Mouse (Mus musculus) kidney, embryonic 16.5 days (tissue): ENCODE results near the gene Insm1. TPM values are rescaled to one million over a fixed set of nuclear protein-coding genes. Genes with fewer than 3 reads are reported as not detected.

Experiments
- ATAC-seq: fragments of 200-750 bp; cut with Nextera tagmentation; 2 replicates; pipeline ENCODE4 v1.8.0; 2017; ENCODE audit warnings: moderate TSS enrichment; ENCODE audit not compliant: low FRiP score, low TSS enrichment
- H3K27ac ChIP-seq: fragments of 300-500 bp; sonication (generic); 2 replicates; pipeline ENCODE4 v1.5.1; 2014; ENCODE audit warnings: low read length
- H3K27me3 ChIP-seq: fragments of 300-500 bp; sonication (generic); 2 replicates; pipeline ENCODE4 v1.6.1; 2014; ENCODE audit warnings: low read length, control low read depth, mixed read lengths; ENCODE audit not compliant: insufficient read depth
- H3K36me3 ChIP-seq: fragments of 300-500 bp; sonication (generic); 2 replicates; pipeline ENCODE4 v1.6.1; 2014; ENCODE audit warnings: low read length, control low read depth, mixed read lengths; ENCODE audit not compliant: insufficient read depth
- H3K4me1 ChIP-seq: fragments of 300-500 bp; sonication (generic); 2 replicates; pipeline ENCODE4 v1.6.1; 2014; ENCODE audit warnings: low read length, control low read depth, mixed read lengths; ENCODE audit not compliant: insufficient read depth
- H3K4me2 ChIP-seq: fragments of 300-500 bp; sonication (generic); replicated peaks from 2 replicates; pipeline ENCODE4 v1.6.1; 2014; ENCODE audit warnings: low read depth, low read length
- H3K4me3 ChIP-seq: fragments of 300-500 bp; sonication (generic); 2 replicates; pipeline ENCODE4 v1.5.1; 2014; ENCODE audit warnings: mild to moderate bottlenecking, low read length
- H3K9ac ChIP-seq: fragments of 300-500 bp; sonication (generic); replicated peaks from 2 replicates; pipeline ENCODE4 v1.6.1; 2014; ENCODE audit warnings: low read length
- H3K9me3 ChIP-seq: fragments of 300-500 bp; sonication (generic); 2 replicates; pipeline ENCODE4 v1.6.1; 2016; ENCODE audit warnings: low read length, control low read depth
- WGBS: fragments of 180-500 bp; shearing (Covaris S2); extraction: QIAGEN DNeasy Blood & Tissue Kit; methylation state at CpG from one replicate; pipeline ENCODE4 v1.1.7; 2014; 5-methylcytosine and 5-hydroxymethylcytosine counted together
- polyA plus RNA-seq: library from polyadenylated mRNA; unstranded; fragments of >200 nt; fragmentation: Nextera tagmentation; extraction: Ambion mirVana; gene quantifications from 2 replicates; pipeline ENCODE4 v1.2.1, GENCODE M21; 2015

The Insm1 gene
- polyA plus RNA-seq, 1 experiment from 2014 or later = not detected

GRCm38 (mm10) chr2:146216111-146217064, 5.3 kb upstream of the Insm1 start:
- Histone ChIP-seq H3K27me3 (peaks cover 61% of the 10 kb centered on the region), H3K4me3 (no peak overlapping the region), H3K9ac (no peak overlapping the region), H3K4me1 (peaks cover 20% of the 10 kb centered on the region), H3K4me2 (no peak overlapping the region), H3K9me3 (no peaks in the 10 kb centered on the region), H3K27ac (no peak overlapping the region), H3K36me3 (no peaks in the 10 kb centered on the region)
- 14% methylated on average over 14 of the region's 14 CpGs for WGBS
- no peak for ATAC-seq

- H3K27ac ChIP-seq = no peak overlapping the region
- H3K9ac ChIP-seq = no peak overlapping the region
- H3K9me3 ChIP-seq = no peaks in the 10 kb centered on the region
- H3K4me1 ChIP-seq = peaks cover 30% of the 10 kb centered on the region
- no peak overlapping the region for H3K4me3 ChIP-seq
- peaks cover 71% of the 10 kb centered on the region for H3K27me3 ChIP-seq
- ATAC-seq = peak; percentile 21; the same call in 1 of the 2 replicates
- whole genome bisulfite sequencing = under 1% methylated on average over 16 of the region's 16 CpGs
- no peak overlapping the region for H3K4me2 ChIP-seq
- H3K36me3 ChIP-seq = no peaks in the 10 kb centered on the region
Measured at GRCm38 (mm10) chr2:146217227-146217980, 4.3 kb upstream of the Insm1 start.

GRCm38 (mm10) chr2:146218161-146218691, 3.5 kb upstream of the Insm1 start:
- Histone ChIP-seq H3K9me3 (no peaks in the 10 kb centered on the region), H3K4me1 (peaks cover 38% of the 10 kb centered on the region), H3K4me3 (peak overlapping the region; percentile 37), H3K9ac (0 out of 2 replicates have a peak overlapping the region, but pooled peaks have one; percentile 9), H3K4me2 (peak overlapping the region; percentile 49), H3K36me3 (no peaks in the 10 kb centered on the region), H3K27ac (no peak overlapping the region), H3K27me3 (peaks cover 79% of the 10 kb centered on the region)
- no peak for ATAC-seq
- WGBS = under 1% methylated on average over 40 of the region's 40 CpGs

DNA sequence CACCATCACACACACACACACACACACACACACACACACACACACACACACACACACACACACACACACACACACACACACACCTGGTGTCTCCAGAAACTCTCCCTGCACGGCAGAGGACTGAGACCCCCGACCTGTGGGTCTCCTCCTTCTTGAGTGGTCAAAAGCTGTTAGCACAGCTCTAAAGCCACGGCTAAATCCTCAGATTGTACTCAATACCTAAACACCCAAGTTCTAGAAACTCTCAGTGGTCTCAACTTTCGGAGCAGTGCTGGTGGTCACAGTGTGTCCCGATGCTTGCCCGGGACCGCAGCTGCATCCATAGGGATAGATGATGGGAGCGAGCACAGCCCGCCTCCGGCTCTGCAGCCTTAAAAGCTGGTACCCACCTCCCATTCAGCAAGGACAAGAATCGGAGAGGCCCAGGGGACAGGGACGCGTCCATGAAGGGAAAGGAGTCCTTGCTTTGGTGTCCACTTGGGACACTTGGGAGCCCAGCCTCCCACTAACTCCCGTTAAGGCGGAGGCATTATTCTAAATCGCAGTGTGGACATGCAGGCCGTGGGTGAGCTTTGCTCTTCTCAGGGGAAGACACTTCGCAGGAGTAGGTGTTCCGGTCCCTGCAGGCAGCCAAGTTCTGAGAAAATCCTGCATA, 2.7 kb upstream of the Insm1 start:
- Histone ChIP-seq H3K27me3 (peaks cover 84% of the 10 kb centered on the region), H3K9me3 (no peaks in the 10 kb centered on the region), H3K27ac (no peak overlapping the region), H3K4me1 (peaks cover 41% of the 10 kb centered on the region), H3K4me2 (no peak overlapping the region), H3K9ac (no peak overlapping the region), H3K36me3 (no peaks in the 10 kb centered on the region), H3K4me3 (no peak overlapping the region)
- WGBS = 2% methylated on average over 19 of the region's 19 CpGs
- ATAC-seq = no peak

DNA sequence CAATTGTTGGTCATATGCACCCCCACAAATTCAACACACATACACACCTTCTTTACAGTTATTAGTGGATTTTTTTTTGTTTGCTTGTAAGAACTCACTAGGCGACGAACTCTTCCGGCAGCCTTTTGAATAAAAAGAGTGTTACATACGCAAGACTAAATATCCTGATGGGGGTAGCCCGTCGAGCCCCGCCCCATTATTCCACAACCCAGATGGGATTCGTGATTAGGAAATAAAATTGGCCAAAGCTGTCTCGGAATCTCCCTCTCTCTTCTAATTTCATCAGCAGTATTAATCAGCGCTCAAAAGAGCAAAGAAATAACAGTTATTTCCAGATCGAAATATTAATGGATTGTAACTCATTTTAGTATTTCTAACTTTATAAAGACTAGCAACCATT, 1.9 kb upstream of the Insm1 start:
- Histone ChIP-seq H3K4me2 (no peak overlapping the region), H3K9me3 (no peaks in the 10 kb centered on the region), H3K9ac (no peak overlapping the region), H3K27me3 (peaks cover 91% of the 10 kb centered on the region), H3K4me1 (peaks cover 41% of the 10 kb centered on the region), H3K4me3 (no peak overlapping the region), H3K36me3 (no peaks in the 10 kb centered on the region), H3K27ac (no peak overlapping the region)
- ATAC-seq = no peak
- WGBS = 12% methylated on average over 11 of the region's 11 CpGs

DNA sequence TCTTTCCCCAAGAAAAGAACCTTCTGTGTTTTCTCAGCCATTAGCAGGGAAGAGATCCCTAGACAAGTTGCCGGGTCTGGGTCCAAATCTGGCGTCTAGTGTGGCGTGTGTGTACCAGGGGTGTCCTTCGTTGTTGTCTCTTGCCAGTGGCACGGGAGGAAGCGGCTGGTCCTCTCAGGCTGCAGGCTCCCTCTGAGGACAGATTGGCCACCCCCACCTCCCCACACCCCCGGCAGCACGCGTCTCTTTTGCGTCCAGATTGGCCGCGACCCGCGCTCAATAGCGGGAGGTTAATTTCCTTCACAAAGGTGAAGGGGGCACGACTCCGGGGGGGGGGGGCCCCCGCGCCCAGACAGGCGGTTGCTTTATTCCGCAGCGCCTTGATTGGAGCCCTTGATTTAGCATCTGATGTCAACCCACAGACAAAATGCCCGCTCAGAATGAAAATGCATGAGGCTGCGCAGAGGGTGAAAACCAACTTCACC, 1.1 kb upstream of the Insm1 start:
- Histone ChIP-seq H3K4me1 (peaks cover 41% of the 10 kb centered on the region), H3K27me3 (peaks cover 91% of the 10 kb centered on the region), H3K9ac (no peak overlapping the region), H3K27ac (no peak overlapping the region), H3K9me3 (no peaks in the 10 kb centered on the region), H3K4me2 (peak overlapping the region; percentile 94), H3K4me3 (peak overlapping the region; percentile 55), H3K36me3 (no peaks in the 10 kb centered on the region)
- WGBS = under 1% methylated on average over 24 of the region's 24 CpGs
- ATAC-seq = no peak

DNA sequence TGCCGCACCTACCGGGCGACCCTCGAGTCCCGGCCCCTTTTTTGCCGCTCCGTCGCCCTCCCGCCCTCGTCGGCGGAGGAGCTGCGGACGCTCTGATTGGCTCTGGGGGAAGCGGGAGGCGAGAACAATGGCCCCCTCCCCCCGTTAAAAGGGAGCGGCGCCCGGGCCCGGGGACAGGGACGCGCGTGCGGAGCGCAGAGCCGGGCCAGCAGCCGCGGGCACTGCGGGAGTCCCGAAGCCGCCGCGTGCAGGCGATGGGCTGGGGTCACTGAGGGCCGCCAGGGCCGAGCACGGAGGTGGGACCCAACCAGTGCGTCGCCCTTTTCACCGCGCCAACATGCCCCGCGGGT, 183 bp downstream of the Insm1 start:
- Histone ChIP-seq H3K9me3 (no peaks in the 10 kb centered on the region), H3K9ac (peak overlapping the region; percentile 16; the same call in 1 of the 2 replicates), H3K4me2 (peak overlapping the region; percentile 94), H3K27me3 (peaks cover 90% of the 10 kb centered on the region), H3K4me3 (peak overlapping the region; percentile 55), H3K27ac (no peak overlapping the region), H3K36me3 (no peaks in the 10 kb centered on the region), H3K4me1 (peaks cover 41% of the 10 kb centered on the region)
- ATAC-seq = peak; percentile 55
- under 1% methylated on average over 36 of the region's 44 CpGs for WGBS

- Histone ChIP-seq H3K9me3 (no peaks in the 10 kb centered on the region), H3K27me3 (peaks cover 92% of the 10 kb centered on the region), H3K4me1 (peaks cover 38% of the 10 kb centered on the region), H3K4me3 (peak overlapping the region; percentile 55), H3K4me2 (peak overlapping the region; percentile 94), H3K27ac (no peak overlapping the region), H3K9ac (peak overlapping the region; percentile 16; the same call in 1 of the 2 replicates), H3K36me3 (no peaks in the 10 kb centered on the region)
- under 1% methylated on average over 100 of the region's 133 CpGs for WGBS
- ATAC-seq = peak; percentile 6; the same call in 1 of the 2 replicates
Measured at GRCm38 (mm10) chr2:146222279-146223175, 806 bp downstream of the Insm1 start.
